Mouse (Mus musculus): ENCODE data around the gene Arl6ip5. TPM values are rescaled to one million over a fixed set of nuclear protein-coding genes. Genes with fewer than 3 reads are reported as not detected.

Arl6ip5 gene
- polyA plus RNA-seq, 1 experiment: 11.6 TPM

DNA sequence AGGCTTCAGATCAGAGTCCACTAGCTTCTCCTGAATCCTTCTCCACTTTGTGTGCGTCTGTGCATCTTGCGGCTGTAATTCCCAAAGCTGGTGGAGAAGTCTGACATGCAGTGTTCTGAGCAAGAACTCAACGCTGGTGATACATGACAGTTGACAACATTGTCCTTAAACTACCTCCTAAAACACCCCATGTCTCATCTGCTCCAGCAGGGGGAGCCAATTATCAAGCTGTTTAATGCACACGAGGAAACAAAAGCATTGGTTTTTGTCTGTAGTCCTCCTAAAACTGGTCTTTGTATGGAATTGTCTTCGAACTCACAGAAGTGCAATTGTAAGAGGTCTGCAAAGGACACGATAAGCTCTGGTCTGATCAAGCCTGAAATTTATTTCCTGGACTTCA, 40.5 kb downstream of the Arl6ip5 start:
- no peak for TF ChIP-seq GATA1 (IDR thresholded peaks at IDR 0.05; ENCODE audit: low read length)

DNA sequence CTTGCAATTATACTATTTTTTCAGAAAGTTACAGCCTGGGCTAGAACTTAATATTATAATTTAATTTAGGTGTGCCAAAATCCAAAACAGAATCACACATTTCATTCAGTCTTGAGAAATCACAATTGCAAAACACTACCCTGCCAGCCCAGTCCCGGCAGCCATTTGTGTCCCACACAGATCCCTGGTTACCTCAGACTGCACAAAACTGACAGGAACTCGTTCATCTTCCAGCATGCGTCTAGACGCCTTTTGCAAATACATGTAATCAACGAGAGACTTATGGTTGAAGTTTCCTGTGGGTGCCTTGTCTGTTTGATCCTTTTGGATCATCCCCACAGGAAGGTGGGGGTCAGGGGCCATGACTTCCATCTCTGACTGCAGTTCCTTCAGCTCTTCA, 41.6 kb downstream of the Arl6ip5 start:
- TF ChIP-seq GATA1 (IDR thresholded peaks at IDR 0.05; ENCODE audit: low read length): no peak

DNA sequence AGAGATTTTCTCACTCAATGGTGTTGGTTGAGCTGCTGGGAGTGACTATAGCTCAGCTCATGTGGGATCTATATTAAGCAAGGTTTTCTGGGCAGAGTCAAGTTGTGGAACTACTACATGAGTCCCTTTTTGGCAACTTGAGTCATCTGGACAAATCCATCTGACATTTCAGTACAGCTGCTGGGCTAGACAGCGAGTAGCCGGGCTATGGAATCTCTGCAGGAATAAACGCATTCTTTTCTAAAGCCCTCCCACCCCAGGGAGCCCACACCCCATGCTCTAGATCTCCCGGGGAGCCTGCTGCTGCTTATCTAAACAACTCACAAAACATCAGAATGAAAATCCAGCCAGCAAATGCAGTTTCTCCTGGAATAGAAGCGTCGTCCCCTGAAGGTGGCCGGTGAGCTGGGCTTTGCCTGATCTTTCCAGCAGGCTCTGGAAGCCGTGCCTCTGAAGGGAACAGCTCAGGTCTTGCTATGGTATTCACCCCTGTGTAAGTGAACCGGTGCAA, 42.3 kb downstream of the Arl6ip5 start, which contains the start of gene Lmod3:
TSS of gene Lmod3 (minus strand) at position 49 of the 511 bp plus-strand sequence.
- no peak for TF ChIP-seq GATA1 (IDR thresholded peaks at IDR 0.05; ENCODE audit: low read length)

DNA sequence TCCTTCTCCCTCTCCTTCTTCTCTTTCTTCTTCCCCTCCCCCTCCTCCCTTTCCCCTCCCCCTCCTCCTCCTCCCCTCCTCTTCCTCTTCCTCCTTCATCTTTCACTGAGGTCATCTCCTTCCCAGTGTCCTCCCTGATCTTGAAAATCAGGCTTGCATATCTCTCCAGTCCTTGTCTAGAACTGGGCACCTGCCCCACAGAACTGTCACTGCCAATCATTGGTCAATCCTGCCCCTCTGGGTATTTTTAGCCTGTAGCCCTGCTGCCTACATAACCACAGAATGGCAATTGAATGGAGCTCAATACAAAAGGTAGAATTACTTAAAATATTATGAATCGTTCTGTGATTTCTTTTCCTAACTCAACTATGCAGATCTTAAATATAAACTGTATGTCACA, 48.0 kb downstream of the Arl6ip5 start:
- TF ChIP-seq GATA1 (IDR thresholded peaks at IDR 0.05; ENCODE audit: low read length): no peak

DNA sequence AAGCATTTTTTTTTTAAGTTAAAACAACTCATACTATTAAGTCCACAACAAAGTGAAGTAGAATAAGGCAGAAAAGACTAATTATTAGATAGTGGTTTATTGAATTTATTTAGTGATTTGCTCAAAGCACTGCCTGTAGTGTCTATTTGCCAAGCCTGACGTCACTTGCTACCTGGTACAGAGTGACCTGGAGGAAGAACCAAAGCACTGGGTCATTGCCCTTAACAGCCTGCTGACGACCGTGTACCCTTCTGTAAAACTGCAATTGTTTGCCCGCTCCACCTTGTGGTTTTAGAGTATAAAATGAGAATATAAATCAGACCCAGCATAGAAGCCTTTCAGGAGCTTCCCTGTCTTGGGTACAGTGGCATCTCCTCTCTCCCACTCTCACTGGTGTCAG, 51.7 kb downstream of the Arl6ip5 start:
- no peak for TF ChIP-seq GATA1 (IDR thresholded peaks at IDR 0.05; ENCODE audit: low read length)

DNA sequence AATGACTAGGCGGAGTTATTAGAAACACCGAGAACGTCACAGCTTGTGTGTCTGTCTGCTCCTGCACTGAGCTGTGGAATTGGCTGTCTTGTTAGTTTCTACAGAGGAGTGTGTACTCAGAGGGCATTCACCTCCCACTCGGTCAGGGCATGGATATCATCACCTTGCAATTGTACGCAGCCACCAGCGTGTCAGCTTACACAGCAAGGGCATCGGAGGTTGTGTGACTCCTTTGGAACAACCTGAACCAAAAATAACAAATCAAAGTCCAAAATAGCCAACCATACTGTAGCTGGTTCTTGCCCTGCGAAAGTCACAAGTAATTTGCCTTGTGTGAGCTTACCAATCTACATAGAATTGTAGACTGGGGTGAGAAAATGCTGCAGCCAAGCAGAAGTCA, 54.8 kb downstream of the Arl6ip5 start:
- TF ChIP-seq GATA1 (IDR thresholded peaks at IDR 0.05; ENCODE audit: low read length): no peak

DNA sequence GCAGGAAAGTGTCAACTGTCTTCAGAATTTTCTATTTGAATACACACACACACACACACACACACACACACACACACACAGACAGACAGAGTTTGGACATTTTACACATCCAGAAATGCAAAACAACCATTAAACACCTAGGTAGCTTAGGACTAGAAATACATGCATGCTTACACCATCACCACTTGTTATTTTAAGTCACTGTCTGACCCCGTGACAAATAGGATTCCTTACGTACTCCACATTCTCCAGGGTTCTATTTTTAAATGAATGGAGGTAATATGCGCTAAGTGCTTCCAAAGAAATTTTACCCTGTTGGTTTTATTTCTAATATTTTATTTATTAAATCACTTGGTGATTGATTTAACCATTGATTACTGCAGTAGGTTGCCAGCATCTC, 55.2 kb downstream of the Arl6ip5 start:
- TF ChIP-seq GATA1 (IDR thresholded peaks at IDR 0.05; ENCODE audit: low read length): no peak

DNA sequence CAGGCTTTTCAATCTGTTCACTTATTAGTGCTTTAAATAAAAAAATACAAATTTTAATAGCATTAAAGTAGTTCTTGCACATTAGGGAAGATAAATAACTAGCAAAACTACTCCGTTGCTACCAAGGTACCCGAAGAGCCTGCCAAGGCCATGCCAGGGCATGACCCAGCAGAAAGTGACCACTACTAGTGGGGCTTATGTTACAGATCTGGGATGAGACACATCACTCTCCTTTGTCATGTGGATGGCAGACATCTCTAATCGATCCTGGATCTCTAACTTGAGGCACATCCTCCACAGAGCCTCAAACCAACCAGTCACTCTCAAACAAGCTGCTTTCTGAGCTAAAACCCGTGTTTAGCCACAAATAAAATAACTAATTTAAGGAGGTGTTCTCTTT, 56.2 kb downstream of the Arl6ip5 start:
- TF ChIP-seq GATA1 (IDR thresholded peaks at IDR 0.05; ENCODE audit: low read length): no peak

DNA sequence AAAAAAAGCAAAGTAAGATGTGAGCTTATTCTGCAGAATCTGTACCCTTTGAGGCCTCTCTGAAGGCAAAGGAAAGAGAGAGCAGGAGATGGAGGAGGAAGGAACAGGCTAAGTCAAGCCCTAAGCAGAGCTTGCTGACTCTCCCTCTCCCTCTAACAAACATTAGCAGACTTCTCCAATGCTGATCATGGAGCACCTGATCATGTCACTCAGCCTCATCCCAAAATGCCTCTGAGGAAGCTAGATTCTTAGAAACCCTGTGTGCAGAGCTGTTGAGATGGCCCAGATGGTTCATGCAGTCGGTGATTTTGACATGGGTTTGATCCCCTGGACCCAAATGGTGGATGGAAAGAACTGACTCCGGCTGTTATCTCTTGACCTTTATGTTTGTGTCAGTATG, 56.6 kb downstream of the Arl6ip5 start:
- no peak for TF ChIP-seq GATA1 (IDR thresholded peaks at IDR 0.05; ENCODE audit: low read length)

DNA sequence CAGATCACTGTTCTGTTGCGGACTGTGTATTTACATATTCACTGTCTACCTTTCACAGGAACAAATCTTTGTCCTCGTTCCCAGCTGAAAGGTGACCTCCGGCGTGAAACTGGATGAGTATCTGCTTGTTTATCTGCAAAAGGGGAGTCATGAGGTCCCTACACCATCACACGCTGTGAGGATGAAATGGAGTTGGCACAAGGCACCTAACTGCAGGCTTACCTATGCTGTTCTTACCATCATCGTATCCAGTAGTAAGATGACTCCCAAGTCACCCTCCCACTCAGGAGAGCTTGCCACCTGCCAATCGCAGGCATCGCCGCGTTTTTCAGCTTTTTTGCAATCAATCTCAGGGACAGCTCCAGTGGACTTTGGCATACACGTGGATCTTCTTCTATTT, 59.1 kb downstream of the Arl6ip5 start:
- TF ChIP-seq GATA1 (IDR thresholded peaks at IDR 0.05; ENCODE audit: low read length): no peak

DNA sequence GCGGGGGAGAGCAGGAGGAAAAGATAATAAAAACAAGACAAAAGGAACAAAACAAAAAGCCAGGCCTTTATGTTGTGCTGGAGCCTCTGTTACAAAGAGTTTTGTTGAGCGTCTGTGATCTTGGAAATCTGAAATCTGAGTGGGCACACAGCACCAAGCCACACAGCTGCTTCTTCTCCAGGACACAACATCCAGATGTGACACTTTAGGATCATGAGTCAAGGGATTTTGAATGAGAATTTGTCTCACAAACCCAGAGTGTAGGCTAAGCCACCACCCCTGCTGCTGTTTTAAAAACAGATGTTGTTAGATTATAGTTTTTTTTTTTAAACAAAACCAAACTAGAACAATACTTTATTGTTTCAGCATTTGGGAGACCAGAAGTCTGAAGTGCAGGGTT, 61.9 kb downstream of the Arl6ip5 start:
- no peak for TF ChIP-seq GATA1 (IDR thresholded peaks at IDR 0.05; ENCODE audit: low read length)

DNA sequence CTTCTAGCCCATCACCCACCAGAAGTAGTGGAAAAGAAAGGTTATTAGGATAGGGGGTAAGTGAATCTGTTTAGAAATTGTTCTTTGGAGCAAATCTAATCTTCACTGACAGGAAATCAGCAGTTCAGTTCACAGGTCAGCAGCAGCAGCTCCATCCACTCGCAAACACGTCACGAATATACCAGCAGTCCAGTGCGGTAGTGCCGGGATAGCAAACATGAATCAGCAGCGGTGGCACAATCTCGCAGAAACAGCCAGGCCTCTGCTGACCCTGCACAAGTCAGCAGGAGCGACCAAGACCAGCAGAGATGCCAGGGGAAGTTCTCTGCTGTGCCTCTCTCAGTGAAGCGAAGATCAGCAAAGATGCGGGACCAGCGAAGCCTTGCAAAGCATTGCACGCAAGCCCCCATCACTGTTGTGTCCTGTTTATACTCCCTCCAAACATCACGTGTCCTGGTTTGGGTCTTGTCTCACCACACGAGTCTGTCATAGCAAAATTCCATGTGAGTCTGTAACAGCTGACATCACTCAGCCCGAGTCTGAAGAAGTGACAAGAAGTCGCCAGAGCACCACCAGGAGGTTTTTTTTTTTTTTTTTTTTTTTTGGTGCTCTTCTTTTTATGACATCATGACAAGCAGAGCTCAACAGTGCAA, 62.7 kb downstream of the Arl6ip5 start:
- no peak for TF ChIP-seq GATA1 (IDR thresholded peaks at IDR 0.05; ENCODE audit: low read length)

DNA sequence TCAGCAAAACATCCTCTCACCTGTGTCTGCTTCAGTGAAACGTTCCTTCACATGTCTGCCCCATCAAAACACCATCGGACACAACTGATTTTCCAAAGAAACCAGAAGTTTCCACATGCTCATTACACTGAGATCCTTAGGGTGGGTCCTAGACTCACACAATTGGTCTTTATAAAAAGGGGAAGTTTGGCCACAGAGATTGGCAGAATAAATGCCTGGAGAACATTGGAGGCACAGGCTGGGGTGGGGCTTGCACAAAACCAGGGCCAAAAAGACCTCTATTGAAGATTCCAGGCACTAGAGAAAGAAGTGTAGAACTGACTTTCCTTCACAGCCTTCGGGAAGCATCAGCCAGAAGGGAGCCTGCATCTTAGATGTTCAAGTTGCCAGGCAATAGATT, 63.3 kb downstream of the Arl6ip5 start:
- TF ChIP-seq GATA1 (IDR thresholded peaks at IDR 0.05; ENCODE audit: low read length): no peak

DNA sequence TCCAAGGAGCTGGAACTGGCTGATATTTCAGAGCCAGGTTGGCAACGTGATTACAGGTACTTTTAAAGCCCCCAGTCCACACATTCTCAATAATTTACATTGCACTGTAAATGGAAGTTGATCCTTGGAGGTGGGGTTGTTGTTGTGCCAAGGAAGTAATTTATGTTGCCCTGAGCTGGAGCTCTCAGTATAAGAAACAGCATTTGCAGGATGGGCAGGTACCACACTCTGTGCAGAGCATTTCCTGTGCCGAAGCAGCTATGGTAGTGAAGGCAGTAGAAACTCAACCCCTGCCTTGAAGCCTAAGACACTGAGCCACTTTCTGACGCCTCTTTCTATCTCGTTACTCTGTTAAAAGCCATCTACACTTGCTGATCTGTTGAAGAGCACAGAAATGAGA, 65.3 kb downstream of the Arl6ip5 start:
- TF ChIP-seq GATA1 (IDR thresholded peaks at IDR 0.05; ENCODE audit: low read length): no peak

DNA sequence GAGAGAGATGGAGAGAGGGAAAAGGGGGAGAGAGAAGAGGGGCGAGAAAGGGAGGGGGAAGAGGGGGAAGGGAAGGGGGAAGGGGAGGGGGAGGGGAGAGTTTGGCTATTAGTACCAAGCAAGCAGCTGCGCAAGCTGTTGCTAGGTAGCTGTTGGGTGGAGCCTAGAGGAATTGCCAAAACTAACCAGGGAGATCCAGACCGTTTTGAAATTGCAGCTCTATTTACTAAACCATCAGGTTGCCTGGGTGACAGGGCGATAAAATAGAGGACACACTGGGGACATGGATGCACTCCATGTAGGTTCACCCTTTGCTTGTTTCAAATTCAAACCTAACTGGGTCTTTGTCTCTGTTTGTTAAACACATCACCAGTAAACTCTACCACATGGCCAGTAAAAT, 65.9 kb downstream of the Arl6ip5 start:
- no peak for TF ChIP-seq GATA1 (IDR thresholded peaks at IDR 0.05; ENCODE audit: low read length)

DNA sequence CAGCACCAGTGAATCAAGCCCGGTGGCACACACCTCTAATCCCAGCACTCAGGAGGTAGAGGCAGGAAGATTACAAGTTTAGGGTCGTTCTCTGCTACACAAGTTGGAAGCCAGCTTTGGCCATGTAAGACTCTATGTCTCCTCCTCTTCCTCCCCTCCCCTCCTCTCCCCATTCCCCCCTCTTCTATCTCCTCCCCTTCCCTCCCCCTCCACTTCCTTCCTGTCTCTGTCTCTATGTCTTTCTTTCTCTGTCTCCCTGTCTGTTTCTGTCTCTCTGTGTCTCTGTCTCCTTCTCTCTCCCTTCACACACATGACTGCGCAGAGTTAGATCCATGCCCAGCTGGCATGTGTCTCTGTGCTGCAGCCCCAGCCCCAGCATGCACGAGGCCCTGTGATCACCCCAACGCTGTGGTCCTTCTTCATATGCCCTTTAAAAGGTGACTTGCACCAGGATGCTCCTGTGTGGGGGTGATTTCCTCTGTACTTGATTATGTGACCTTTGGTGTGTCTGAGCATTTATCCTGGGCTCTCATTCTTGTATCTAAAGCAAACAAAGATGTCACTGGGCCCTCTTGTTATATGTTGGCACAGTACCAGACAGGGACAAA, 66.5 kb downstream of the Arl6ip5 start:
- TF ChIP-seq GATA1 (IDR thresholded peaks at IDR 0.05; ENCODE audit: low read length): no peak

All from G1E-ER4 (cell line).